8 mouse cellular contexts compared by ENCODE assay signal in the genomic region with DNA sequence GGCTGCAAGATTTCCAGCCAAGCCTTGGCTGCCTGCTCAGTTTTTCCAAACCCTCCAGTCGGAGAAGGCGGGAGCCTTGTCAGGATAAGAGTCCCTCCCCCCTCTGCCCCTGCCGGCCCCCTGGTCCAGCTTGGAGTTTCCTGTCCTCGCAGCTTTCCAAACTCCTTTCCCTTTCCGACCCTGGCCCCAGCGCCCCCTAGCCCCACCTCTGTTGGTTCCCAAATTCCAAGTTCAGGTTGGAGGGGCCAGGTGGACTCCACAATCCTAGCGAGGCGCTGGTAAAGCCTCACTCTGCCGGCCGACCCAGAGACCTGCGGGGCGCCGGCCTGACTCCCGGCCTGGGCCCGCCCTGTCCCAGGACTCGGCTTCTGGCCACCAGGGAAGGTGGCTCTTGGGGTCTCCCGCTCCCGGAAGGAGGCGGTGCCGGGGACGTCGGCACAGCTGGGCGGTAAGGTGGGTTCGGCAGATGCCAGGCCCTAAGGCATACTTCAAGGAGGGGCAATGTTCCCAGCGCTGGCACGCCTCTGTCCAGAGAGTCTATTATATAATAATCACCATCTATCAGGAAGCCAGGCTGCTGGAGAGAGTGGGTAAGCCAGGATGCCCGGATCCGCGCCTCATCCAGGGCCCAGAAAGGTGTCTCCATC. TPM values are rescaled to one million over a fixed set of nuclear protein-coding genes. Genes with fewer than 3 reads are reported as not detected.
DNase-seq lines count a peak whose midpoint lies in the region; ATAC-seq lines count a peak whose summit lies in the region.
"Had no signal": no experiment of that assay in that cellular context is flagged by ENCODE, and none has a peak within 500 bp of the region (broad histone marks: within the 10 kb centered on the region; RNA-seq: fewer than 3 reads in every experiment).

No protein-coding gene starts in this region.

- H3K4me1 ChIP-seq in hindbrain, embryonic 15.5 days (replicated peaks) = peaks cover 36% of the 10 kb centered on the region
- peaks cover 20% of the 10 kb centered on the region for H3K4me1 ChIP-seq in stomach, embryonic 16.5 days (ENCODE audit: control insufficient read depth, insufficient read depth, low read length)

- H3K27me3 ChIP-seq in hindbrain, embryonic 15.5 days = no peaks in the 10 kb centered on the region
- H3K27me3 ChIP-seq in stomach, embryonic 16.5 days (ENCODE audit: control insufficient read depth, insufficient read depth, low read length) = no peaks in the 10 kb centered on the region

- peak overlapping the region; percentile 70 for H3K4me3 ChIP-seq in hindbrain, embryonic 15.5 days
- peak overlapping the region; percentile 93 for H3K4me3 ChIP-seq in stomach, embryonic 16.5 days (replicated peaks; ENCODE audit: low read length)

- H3K9me3 ChIP-seq in hindbrain, embryonic 15.5 days = no peaks in the 10 kb centered on the region
- no peaks in the 10 kb centered on the region for H3K9me3 ChIP-seq in stomach, embryonic 16.5 days (replicated peaks; ENCODE audit: control insufficient read depth, low read length)

- no peaks in the 10 kb centered on the region for H3K36me3 ChIP-seq in hindbrain, embryonic 15.5 days
- H3K36me3 ChIP-seq in stomach, embryonic 16.5 days (ENCODE audit: control insufficient read depth, insufficient read depth, low read length) = no peaks in the 10 kb centered on the region

- peak overlapping the region; percentile 91 for H3K4me2 ChIP-seq in hindbrain, embryonic 15.5 days
- H3K4me2 ChIP-seq in stomach, embryonic 16.5 days (ENCODE audit: low read depth, low read length) = peak overlapping the region; percentile 88

- intact Hi-C loops in left cerebral cortex, postnatal 25 days (cut with DNase I) = loop anchor here (2.0 kb wide), 1 partner anchor 22 kb away; no protein-coding TSS in a partner anchor

- H3K27ac ChIP-seq in hindbrain, embryonic 15.5 days (replicated peaks) = peak overlapping the region; percentile 98
- peak overlapping the region; percentile 100 for H3K27ac ChIP-seq in stomach, embryonic 16.5 days (ENCODE audit: low read length)

- ATAC-seq in hindbrain, embryonic 15.5 days (ENCODE audit: low FRiP score, low read depth) = peak; percentile 59
- ATAC-seq in stomach, embryonic 16.5 days (ENCODE audit: insufficient read depth, low FRiP score) = peak; percentile 58; the same call in 1 of the 2 replicates

- 2% methylated on average over 29 of the region's 29 CpGs for WGBS in hindbrain, embryonic 15.5 days
- WGBS in stomach, embryonic 16.5 days = 0% methylated on average over 29 of the region's 29 CpGs

- peak overlapping the region; percentile 74 for H3K9ac ChIP-seq in hindbrain, embryonic 15.5 days
- peak overlapping the region; percentile 93 for H3K9ac ChIP-seq in stomach, embryonic 16.5 days (ENCODE audit: low read length)

- DNase-seq in ZHBTc4 (ENCODE audit: low read depth, low spot score) = peak; percentile 86
- peak; percentile 77 for DNase-seq in cerebellum, adult 8-10 months
- peak; percentile 84 for DNase-seq in gastrocnemius, adult 18-20 months (ENCODE audit: low spot score)
- peak; percentile 64 to 74 for DNase-seq in left cerebral cortex, postnatal 25 days (ENCODE audit: low spot score in 2 of 2)
- DNase-seq in mesoderm, embryonic 11.5 days (ENCODE audit: low read depth, low spot score) = peak; percentile 92

RNA-seq across cellular contexts. Expression of a gene that starts 3.5 kb away (rescaled TPM):
- total RNA-seq in gastrocnemius, adult 18-20 months (2021) = 10 to 100 TPM; 36.0 to 36.6 TPM
- 10.7 and 11.9 TPM in 2 replicates for polyA plus RNA-seq in hindbrain, embryonic 15.5 days (2015; fragmentation: Nextera tagmentation; extraction: Ambion mirVana)
- 10 to 100 TPM; 60.3 to 60.9 TPM for total RNA-seq in left cerebral cortex, postnatal 25 days (2021)
- 9.0 and 10.6 TPM in 2 replicates for polyA plus RNA-seq in stomach, embryonic 16.5 days (2015; fragmentation: Nextera tagmentation; extraction: Ambion mirVana)

RNA-seq across cellular contexts. Expression of a gene that starts 24.3 kb away (rescaled TPM):
- under 1 TPM; 0.43 to 0.83 TPM for total RNA-seq in gastrocnemius, adult 18-20 months (2021)
- polyA plus RNA-seq in hindbrain, embryonic 15.5 days (2015; fragmentation: Nextera tagmentation; extraction: Ambion mirVana) = not detected in 2 replicates
- not detected for total RNA-seq in left cerebral cortex, postnatal 25 days (2021)
- polyA plus RNA-seq in stomach, embryonic 16.5 days (2015; fragmentation: Nextera tagmentation; extraction: Ambion mirVana) = 31.1 and 39.0 TPM in 2 replicates
- total RNA-seq: layer of hippocampus, adult 8-10 months had no signal

RNA-seq across cellular contexts. Expression of a gene that starts 38.1 kb away (rescaled TPM):
- total RNA-seq in gastrocnemius, adult 18-20 months (2021) = not detected
- polyA plus RNA-seq in hindbrain, embryonic 15.5 days (2015; fragmentation: Nextera tagmentation; extraction: Ambion mirVana) = not detected in 2 replicates
- total RNA-seq in left cerebral cortex, postnatal 25 days (2021) = not detected
- not detected in 2 replicates for polyA plus RNA-seq in stomach, embryonic 16.5 days (2015; fragmentation: Nextera tagmentation; extraction: Ambion mirVana)
- total RNA-seq: layer of hippocampus, adult 8-10 months had no signal

Comparison
In these comparisons a context has a peak if more than half of its experiments do, and no peak if none do; other contexts are left out.
1. Peak in every context shown above with its lines: DNase-seq, ATAC-seq, H3K4me3 ChIP-seq and H3K27ac ChIP-seq.